Mouse (Mus musculus): ENCODE results near the gene Tiam2.

GRCm38 (mm10) chr17:3558356-3558870, 232.0 kb downstream of the Tiam2 start:
- TF ChIP-seq CTCF (IDR thresholded peaks at IDR 0.05; ENCODE audit: low read depth) (no peak), EP300 (IDR thresholded peaks at IDR 0.05; ENCODE audit: low read depth) (no peak)

All from liver, postnatal 0 days (tissue).